Mouse (Mus musculus): ENCODE data around the gene Npas3.

The Npas3 gene

DNA sequence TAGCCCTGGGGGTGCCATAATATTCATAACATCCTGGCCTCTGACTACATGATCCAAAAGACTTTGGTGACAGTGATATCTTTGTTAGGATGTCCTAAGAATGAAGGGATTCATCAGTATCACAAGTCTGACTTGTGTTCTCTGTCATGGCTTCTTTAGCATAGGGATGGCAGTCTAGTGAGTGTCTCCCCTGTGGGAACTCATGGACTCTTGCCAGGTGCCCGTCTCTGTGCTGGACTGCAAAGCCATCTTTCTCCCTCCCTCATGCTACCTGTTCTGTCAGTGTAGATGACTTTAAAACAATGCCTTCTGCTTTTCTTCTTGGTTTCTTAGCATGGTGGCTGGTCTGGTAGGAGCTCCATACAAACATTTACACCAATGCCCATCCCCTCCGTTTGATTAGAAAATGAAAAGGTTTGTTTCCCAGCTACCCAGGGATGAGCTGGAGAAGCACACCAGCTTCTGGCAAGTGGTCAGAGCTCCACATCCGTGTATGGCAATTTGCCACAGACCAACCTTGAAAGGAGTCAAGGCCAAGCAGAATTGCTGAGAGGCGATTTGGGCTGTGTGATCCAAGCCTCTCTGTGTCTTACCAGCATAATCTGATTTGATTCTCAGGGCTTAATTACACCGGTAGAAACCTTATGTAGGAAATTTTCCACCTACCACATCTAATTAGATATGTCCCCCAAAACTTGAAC is 616.1 kb downstream of the Npas3 start:
- CTCF ChIA-PET, result no interaction called here

GRCm38 (mm10) chr12:53865691-53866090 is 617.2 kb downstream of the Npas3 start:
- CTCF ChIA-PET, result no interaction called here

DNA sequence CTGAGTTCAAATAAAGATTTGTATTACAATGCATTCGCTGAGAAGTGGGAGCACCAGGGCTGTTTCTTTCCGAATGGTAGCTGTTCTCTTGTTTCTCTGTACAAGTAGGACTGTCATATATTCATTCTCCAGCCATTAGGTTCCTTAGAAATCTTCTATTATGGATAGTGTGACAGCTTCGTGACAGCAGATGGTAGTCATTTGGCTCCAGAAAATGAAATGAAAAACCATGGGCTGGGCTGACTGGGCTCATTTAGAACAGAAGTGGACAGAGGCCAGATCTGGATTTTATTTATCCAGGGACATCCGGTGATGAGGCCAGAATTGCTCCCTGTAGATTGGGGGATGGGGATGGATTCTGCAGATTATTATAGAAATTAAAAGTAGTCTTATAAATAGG is 621.5 kb downstream of the Npas3 start:
- CTCF ChIA-PET, result no interaction called here

GRCm38 (mm10) chr12:53875226-53875625 is 626.7 kb downstream of the Npas3 start:
- CTCF ChIA-PET, result no interaction called here

GRCm38 (mm10) chr12:53876693-53877092 is 628.2 kb downstream of the Npas3 start:
- CTCF ChIA-PET, result no interaction called here

DNA sequence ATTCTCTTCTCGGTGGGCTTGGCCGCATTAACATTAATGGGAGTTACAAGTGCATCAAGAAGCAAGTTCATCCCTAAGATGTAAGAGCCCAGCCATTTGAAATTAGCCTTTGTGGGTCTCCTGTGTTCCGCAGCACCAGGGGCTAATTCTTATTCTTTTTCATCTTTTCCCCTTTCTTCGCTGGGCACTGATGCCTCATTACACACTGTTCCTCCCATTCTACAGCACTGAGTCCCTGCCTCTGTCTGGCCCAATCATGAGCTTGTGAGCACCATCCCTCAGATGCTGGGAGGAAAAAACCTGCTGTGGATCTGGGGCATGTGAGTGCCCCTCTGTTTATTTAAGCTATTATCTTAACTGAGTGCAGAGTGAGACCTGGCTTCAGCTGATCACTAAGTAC is 633.2 kb downstream of the Npas3 start:
- CTCF ChIA-PET, result no interaction called here

DNA sequence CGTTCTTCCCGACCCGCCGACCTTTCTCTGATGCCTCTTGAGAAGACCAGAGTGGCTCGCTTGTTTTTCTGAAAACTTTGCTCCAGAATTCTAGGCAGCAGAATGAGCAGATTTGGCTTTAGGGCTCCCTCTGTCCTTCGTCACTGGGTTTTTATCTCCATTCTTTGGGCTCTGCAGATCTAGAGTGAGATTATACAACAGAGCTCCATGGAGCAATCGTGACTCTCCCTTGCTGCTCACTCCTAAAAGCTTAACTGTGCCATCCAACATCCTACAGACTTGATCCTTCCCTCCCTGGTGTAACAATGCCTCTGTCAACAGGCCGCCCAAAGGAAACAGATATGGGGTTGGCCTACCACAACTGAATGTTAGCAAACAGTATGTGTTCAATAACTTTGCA is 634.4 kb downstream of the Npas3 start:
- CTCF ChIA-PET, result no interaction called here

DNA sequence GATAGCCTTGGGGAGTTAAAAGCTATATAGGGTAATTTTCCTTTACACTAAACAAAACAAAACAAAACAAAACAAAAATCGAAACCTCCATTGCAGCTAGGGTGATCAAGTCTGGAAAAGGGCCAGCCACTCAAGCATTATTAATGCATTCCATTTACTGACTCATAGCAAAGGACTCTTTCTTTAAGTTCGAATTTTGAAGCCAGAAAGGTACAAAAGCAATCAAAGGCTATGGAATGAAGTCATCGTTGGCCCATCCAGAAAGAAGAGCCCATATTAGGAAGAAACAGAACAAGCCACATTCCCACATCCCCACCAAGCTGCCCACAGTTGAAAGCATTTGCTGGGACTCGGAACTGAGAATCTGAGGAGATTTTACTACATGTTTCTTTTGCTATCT is 640.1 kb downstream of the Npas3 start:
- CTCF ChIA-PET, result no interaction called here

- CTCF ChIA-PET, result no interaction called here
These were observed 647.4 kb downstream of the Npas3 start for GRCm38 (mm10) chr12:53895909-53896308.

DNA sequence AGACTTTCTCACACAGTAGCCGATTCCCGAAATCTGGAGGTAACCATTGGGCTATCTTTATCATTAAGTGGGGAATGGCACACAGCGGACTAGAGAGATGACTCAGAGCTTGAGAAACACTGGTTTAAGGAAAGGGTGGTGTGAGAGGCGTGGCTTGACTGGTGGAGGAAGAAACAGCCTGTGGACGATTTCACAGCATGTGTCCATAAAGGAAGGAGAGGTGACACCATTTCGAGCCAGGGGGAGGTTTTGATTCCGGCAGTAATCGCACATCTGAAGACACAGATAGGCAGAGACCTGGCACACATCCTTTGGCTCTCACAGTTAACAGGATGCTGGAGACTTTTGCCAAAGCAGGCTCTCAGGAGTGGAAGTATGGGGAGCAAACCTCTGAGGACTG is 660.3 kb downstream of the Npas3 start:
- CTCF ChIA-PET, result no interaction called here

- CTCF ChIA-PET, result no interaction called here
These were observed 661.7 kb downstream of the Npas3 start for GRCm38 (mm10) chr12:53910192-53910591.

DNA sequence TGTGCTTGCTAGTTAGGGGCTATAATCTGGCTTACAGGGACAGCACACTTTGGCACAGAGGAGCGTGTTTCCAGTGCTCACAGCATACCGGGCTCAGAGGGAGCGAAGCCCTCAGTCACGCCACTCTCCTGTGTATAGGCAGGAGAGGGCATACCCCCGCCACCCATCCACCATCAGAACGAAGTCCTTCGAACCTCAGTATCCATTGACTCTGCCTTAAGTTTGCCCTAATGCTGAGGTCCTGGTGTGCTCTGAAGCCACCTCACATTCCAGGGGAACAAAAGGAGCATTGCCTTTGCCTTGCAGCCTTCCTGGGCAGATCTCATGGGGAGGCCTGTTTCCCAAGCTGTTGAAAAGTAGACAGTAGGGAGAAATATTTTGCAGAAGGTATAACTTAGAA is 673.7 kb downstream of the Npas3 start:
- CTCF ChIA-PET, result no interaction called here

DNA sequence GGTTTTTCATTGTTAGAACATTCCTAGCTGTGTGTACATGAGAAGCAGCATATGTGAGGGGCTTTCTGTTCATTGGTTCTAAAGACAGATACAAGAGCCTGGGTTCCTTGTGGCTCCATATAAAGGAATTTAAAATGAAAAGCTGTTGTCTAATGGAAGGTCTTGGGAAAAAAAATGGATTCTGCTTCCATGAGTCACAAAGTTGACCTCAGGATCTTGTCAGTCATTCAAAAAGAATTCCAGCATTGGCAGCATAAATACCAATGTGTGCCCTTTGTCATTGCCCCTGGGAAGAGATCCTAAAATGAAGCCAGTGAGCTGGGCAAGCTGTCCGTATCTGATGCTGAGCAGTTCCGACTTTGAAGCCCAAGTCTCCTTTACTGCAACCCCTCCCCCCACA is 700.3 kb downstream of the Npas3 start:
- CTCF ChIA-PET, result no interaction called here

GRCm38 (mm10) chr12:53962004-53962403 is 713.5 kb downstream of the Npas3 start:
- CTCF ChIA-PET, result no interaction called here

- CTCF ChIA-PET, result no interaction called here
These were observed 715.1 kb downstream of the Npas3 start for GRCm38 (mm10) chr12:53963534-53963933.

DNA sequence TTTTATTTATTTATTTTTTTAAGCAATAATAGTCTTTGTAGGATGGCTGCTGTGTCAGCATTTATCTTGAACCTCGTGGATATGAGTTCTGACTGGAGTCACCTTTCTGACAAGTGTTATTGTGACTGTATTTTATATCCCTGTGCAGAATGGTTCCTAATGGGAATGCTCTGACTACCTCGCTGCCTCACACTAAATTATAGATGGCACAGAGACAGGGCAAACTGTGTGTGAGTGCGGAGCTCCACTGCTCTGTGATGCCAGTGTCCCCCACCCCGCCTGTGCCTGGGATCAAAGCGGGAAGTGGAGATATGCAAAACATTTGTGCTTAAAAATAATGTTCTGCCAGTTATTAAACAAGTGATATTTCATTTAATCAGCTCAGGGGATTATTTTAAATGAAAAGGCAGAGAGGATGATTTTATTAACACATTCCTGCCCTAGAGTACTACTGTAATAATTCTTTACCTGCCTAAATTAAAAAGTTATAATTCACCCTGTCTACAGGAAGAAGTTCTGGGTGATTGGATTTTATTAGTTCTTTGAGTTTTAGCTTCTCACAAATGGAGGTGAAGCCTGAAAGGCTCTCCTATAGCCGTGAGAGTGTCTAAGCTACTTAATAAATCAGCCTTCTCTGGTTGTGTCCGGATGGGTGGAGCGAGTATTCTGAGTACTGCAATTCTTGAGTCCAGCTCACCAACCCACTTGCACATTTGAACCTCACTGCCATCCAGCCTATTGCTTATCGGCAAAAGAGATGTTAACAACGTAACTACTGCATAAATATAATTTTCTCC is 721.1 kb downstream of the Npas3 start:
- CTCF ChIA-PET, result no interaction called here

DNA sequence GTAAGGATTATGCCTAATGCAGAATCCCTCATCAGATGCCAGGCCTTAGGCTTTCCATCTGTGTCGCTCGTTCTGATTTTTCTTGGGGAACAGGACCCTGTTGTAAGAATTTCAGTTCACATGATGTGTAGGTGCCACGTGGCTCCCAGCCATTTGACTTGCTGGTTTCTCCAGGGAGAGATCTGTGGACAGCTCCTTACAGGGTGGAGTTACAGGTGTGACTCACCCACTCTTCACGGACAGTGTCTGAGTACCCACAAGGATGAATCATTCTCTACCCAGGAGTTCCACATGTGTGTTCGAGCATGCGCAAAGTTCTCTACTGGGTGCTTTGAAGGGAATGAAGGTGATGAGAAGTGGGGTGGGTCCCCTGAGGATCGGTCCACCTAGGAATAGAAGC is 722.2 kb downstream of the Npas3 start:
- CTCF ChIA-PET, result no interaction called here

DNA sequence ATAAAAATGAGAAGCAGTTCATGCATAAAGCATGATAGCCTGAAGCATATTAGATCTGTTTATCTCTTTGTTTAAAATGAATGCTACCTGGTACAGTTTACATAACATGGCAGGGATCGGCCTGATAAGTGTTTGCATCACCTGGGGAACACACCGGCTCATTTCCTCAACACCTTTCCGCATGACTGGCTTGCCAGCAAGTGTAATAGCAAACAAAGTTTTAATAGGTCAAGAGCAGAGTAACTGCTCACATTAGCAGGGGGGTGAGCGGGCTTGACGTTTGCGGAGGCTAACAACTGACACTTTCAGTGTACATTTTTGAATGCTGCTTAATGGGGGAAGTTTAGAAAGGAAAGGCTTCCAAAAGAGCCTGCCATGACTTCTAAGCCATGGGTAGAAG is 724.9 kb downstream of the Npas3 start:
- CTCF ChIA-PET, result no interaction called here

DNA sequence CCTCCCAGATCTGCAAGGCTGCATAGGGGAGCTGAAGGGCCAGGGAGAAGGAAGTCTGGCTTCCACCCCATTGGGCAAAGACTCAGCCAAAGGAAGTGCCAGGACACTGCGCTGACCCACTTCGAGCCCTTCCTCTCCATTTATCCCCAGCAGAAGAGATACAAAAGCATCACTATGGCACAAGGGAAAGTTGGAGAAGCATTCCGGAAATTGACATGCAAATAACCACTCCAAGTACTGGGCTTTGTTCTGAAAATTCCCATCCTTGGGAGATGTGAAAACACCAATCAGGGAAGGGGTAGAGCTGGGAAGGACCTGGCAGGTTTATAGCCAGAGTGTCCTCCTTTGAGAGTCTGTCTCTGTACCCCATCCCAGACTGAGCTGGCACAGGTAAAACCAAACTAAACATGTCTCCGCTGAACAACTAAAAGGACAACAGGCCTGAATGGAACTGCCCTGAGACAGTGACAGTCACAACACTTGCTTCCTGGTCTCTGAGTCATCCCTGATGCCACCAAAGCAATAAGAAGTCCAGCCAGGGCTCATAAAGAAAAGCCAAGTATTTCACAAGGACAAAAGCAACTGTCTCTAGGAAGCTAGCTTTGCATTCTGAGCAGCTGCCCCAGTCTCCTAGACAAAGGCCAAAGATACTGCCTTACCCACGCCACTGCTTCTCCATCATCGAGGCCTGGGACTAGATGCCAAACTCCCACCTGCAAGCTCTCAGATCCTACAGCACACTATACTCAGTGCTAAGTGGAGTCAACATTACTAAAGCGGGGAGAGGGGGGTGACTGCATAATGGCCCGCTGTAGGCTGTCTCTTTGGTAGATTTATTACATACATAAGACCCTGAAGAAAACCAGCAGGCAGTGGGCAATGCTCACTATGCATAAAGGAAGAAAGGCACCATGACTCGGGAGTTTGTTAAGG is 733.4 kb downstream of the Npas3 start:
- CTCF ChIA-PET, result no interaction called here

DNA sequence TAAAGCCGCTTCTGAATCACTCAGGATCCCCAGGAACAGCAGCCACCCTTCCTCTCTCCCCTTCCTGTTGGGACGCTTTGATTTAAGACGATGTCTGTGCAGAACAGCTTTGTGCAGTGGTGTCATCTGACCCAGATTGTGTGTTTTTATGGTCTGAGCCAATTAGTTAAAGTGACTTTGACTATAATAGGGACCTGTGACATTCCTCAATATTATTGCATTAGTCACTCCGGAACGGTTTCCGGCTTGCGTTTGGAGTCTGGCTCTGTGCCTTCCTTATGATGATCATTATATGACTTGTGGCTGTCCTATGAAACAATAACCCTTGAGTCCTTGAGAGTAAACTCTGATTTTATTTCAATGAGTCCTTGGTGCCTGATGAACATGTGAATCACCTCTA is 735.5 kb downstream of the Npas3 start:
- CTCF ChIA-PET, result no interaction called here

- CTCF ChIA-PET, result interaction anchor here (0.5 kb wide), 1 partner anchor 14 kb away, joined by 6 read pairs; no protein-coding TSS in a partner anchor
These were observed 737.7 kb downstream of the Npas3 start for GRCm38 (mm10) chr12:53985851-53986842.

Measured in spleen, embryonic (tissue).